8 mouse cellular contexts compared by ENCODE assay signal in genomic region chr2:118861454-118862339, GRCm38 (mm10). TPM values are rescaled to one million over a fixed set of nuclear protein-coding genes. Genes with fewer than 3 reads are reported as not detected.
DNase-seq lines count a peak whose midpoint lies in the region; ATAC-seq and TF ChIP-seq lines count a peak whose summit lies in the region.

Ivd (plus strand) TSS chr2:118861954.

- peak; percentile 44; the same call in 1 of the 2 replicates for TF ChIP-seq EP300 in lung, postnatal 0 days (IDR thresholded peaks at IDR 0.05)

- peak within 1 kb of the TSS; percentile 89 for H3K27ac ChIP-seq in hindbrain, embryonic 10.5 days
- H3K27ac ChIP-seq in lung, postnatal 0 days (ENCODE audit: low read length): peak within 1 kb of the TSS; percentile 82

- H3K27me3 ChIP-seq in hindbrain, embryonic 10.5 days (ENCODE audit: insufficient read depth, poor library complexity, severe bottlenecking): no peaks in the 10 kb centered on the region
- no peaks in the 10 kb centered on the region for H3K27me3 ChIP-seq in lung, postnatal 0 days (replicated peaks; ENCODE audit: insufficient read depth, low read length)

- peak; percentile 93 for DNase-seq in MN1 (ENCODE audit: low spot score)
- peak; percentile 94 for DNase-seq in cerebellum, adult 9-10 months
- peak; percentile 92 for DNase-seq in hindbrain, embryonic 10.5 days (ENCODE audit: low spot score)
- DNase-seq in layer of hippocampus, adult 9-11 months: peak; percentile 96
- peak; percentile 97 for DNase-seq in lung, postnatal 0 days (ENCODE audit: low spot score)
- DNase-seq in ovary, postnatal 14 days (ENCODE audit: low spot score): peak; percentile 76
- peak; percentile 90 for DNase-seq in thymus, postnatal 14 days

- peak; percentile 100 for ATAC-seq in frontal cortex, adult (ENCODE audit: low TSS enrichment)
- peak; percentile 99 for ATAC-seq in lung, postnatal 0 days

- H3K4me2 ChIP-seq in lung, postnatal 0 days (replicated peaks; ENCODE audit: low read depth, low read length): peak within 1 kb of the TSS; percentile 67

- peaks cover 29% of the 10 kb centered on the region for H3K4me1 ChIP-seq in hindbrain, embryonic 10.5 days (replicated peaks)
- peaks cover 4% of the 10 kb centered on the region; the same call in 1 of the 2 replicates for H3K4me1 ChIP-seq in lung, postnatal 0 days (ENCODE audit: insufficient read depth, low read depth, low read length)

- H3K9me3 ChIP-seq in hindbrain, embryonic 10.5 days: no peaks in the 10 kb centered on the region
- H3K9me3 ChIP-seq in lung, postnatal 0 days (ENCODE audit: low read length): no peaks in the 10 kb centered on the region

- H3K9ac ChIP-seq in lung, postnatal 0 days (replicated peaks; ENCODE audit: low read depth): peak within 1 kb of the TSS; percentile 43

- WGBS in hindbrain, embryonic 10.5 days: under 1% methylated on average over 34 of the region's 34 CpGs
- WGBS in lung, postnatal 0 days: under 1% methylated on average over 34 of the region's 34 CpGs

- TF ChIP-seq CTCF in lung, postnatal 0 days (IDR thresholded peaks at IDR 0.05): no peak

- H3K4me3 ChIP-seq in hindbrain, embryonic 10.5 days: peak within 1 kb of the TSS; percentile 76
- H3K4me3 ChIP-seq in lung, postnatal 0 days (ENCODE audit: low read depth, low read length): peak within 1 kb of the TSS; percentile 45

- H3K36me3 ChIP-seq in hindbrain, embryonic 10.5 days: peaks cover 12% of the 10 kb centered on the region
- H3K36me3 ChIP-seq in lung, postnatal 0 days (ENCODE audit: insufficient read depth, low read length): no peaks in the 10 kb centered on the region

RNA-seq across cellular contexts. Expression of gene Ivd, which starts in this region (rescaled TPM):
- polyA plus RNA-seq in hindbrain, embryonic 10.5 days (2016; fragmentation: Nextera tagmentation; extraction: Ambion mirVana): 59.4 and 65.9 TPM in 2 replicates
- 46.5 and 53.2 TPM in 2 replicates for polyA plus RNA-seq in lung, postnatal 0 days (2015; fragmentation: Nextera tagmentation; extraction: Ambion mirVana)

Comparison
In these comparisons a context has a peak if more than half of its experiments do, and no peak if none do; other contexts are left out.
1. Peak in every context shown above with its lines: DNase-seq, ATAC-seq, H3K4me3 ChIP-seq and H3K27ac ChIP-seq.